Mouse (Mus musculus): ENCODE measurements at regions not wholly inside any gene's neighbourhood (a gene's known extent, or its start where the extent isn't known, plus 50 kb on each side); places are given as distances from the start of the nearest gene placed in this dataset.

DNA sequence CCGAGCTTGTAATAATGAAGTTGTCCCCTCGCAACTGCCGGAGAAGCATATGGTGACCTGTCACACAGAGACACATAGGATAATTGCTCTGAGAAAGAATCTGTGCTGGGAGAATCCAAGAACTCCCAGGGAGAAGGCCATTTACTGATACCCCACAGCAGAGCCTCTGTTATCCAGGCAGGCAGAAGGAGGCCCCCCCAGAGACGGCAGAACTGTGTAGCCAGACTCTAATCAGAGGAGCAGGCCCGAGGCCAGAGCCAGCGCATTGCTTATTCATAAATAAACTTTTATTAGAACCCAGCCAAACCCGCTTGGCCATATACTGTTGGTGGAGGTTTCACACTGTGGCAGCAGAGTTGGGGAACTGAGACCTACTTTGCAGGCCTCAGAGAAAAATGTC, 100.6 kb downstream of the Ackr3 start:
- TF ChIP-seq POLR2A (IDR thresholded peaks at IDR 0.05; ENCODE audit: low read depth, low read length) (no peak), CTCF (IDR thresholded peaks at IDR 0.05; ENCODE audit: extremely low read depth, insufficient read depth, insufficient read length, insufficient replicate concordance) (no peak)
